Mouse (Mus musculus) kidney, embryonic 15.5 days (tissue): Measurements from ENCODE around the gene Nr6a1. TPM values are rescaled to one million over a fixed set of nuclear protein-coding genes. Genes with fewer than 3 reads are reported as not detected.

Experiments
- ATAC-seq: fragments of 200-750 bp; cut with Nextera tagmentation; replicated peaks from 2 replicates; pipeline ENCODE4 v1.8.0; 2017; ENCODE audit warnings: moderate TSS enrichment; ENCODE audit not compliant: low FRiP score
- H3K27ac ChIP-seq: fragments of 300-500 bp; sonication (generic); 2 replicates; pipeline ENCODE4 v1.5.1; 2015; ENCODE audit warnings: mild to moderate bottlenecking, inconsistent platforms
- H3K27me3 ChIP-seq: fragments of 300-500 bp; sonication (generic); 2 replicates; pipeline ENCODE4 v1.6.1; 2015; ENCODE audit warnings: inconsistent platforms
- H3K36me3 ChIP-seq: fragments of 300-500 bp; sonication (generic); 2 replicates; pipeline ENCODE4 v1.6.1; 2015; ENCODE audit warnings: inconsistent platforms
- H3K4me1 ChIP-seq: fragments of 300-500 bp; sonication (generic); 2 replicates; pipeline ENCODE4 v1.6.1; 2015; ENCODE audit warnings: inconsistent platforms
- H3K4me2 ChIP-seq: fragments of 300-500 bp; sonication (generic); 2 replicates; pipeline ENCODE4 v1.6.1; 2015; ENCODE audit warnings: moderate library complexity, mild to moderate bottlenecking, inconsistent platforms
- H3K4me3 ChIP-seq: fragments of 300-500 bp; sonication (generic); replicated peaks from 2 replicates; pipeline ENCODE4 v1.5.1; 2015; ENCODE audit warnings: mild to moderate bottlenecking, inconsistent platforms
- H3K9ac ChIP-seq: fragments of 300-500 bp; sonication (generic); 2 replicates; pipeline ENCODE4 v1.6.1; 2015; ENCODE audit warnings: mild to moderate bottlenecking, inconsistent platforms
- H3K9me3 ChIP-seq: fragments of 300-500 bp; sonication (generic); replicated peaks from 2 replicates; pipeline ENCODE4 v1.6.1; 2016; ENCODE audit warnings: inconsistent platforms
- WGBS: fragments of 180-500 bp; shearing (Covaris S2); methylation state at CpG from one replicate; pipeline ENCODE4 v1.1.7; 2015; ENCODE audit warnings: mixed read lengths; 5-methylcytosine and 5-hydroxymethylcytosine counted together
- polyA plus RNA-seq: library from polyadenylated mRNA; unstranded; fragments of >200 nt; fragmentation: Nextera tagmentation; extraction: Ambion mirVana; gene quantifications from 2 replicates; pipeline ENCODE4 v1.2.1, GENCODE M21; 2015

Nr6a1 gene
- polyA plus RNA-seq, 1 experiment from 2014 or later, result 1.1 TPM

DNA sequence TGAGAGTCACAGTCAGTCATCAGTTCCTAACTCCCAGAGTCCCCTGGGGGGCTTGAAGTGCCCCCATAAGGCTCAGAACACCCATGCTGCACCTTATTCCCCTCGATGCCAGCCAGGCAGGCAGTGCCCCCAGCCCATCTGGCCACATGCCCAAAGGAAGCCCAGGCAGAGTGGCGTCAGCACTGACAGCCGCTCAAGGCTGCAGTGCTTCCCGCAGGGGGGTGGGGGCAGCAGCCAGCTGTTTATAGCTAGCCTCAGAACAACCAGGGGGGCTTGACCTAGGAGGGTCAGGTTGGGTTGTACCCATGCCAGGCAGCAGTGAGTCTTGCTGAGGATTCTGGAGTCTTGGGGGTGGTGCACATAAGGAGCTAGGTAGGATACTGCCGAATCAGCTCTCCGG, 220.8 kb downstream of the Nr6a1 start:
- Histone ChIP-seq H3K36me3 (no peaks in the 10 kb centered on the region), H3K27ac (no peak overlapping the region), H3K4me3 (no peak overlapping the region), H3K9me3 (no peaks in the 10 kb centered on the region), H3K4me1 (peaks cover 24% of the 10 kb centered on the region), H3K9ac (no peak overlapping the region), H3K4me2 (no peak overlapping the region), H3K27me3 (peaks cover 79% of the 10 kb centered on the region)
- 41% methylated on average over 6 of the region's 6 CpGs for WGBS
- no peak for ATAC-seq

DNA sequence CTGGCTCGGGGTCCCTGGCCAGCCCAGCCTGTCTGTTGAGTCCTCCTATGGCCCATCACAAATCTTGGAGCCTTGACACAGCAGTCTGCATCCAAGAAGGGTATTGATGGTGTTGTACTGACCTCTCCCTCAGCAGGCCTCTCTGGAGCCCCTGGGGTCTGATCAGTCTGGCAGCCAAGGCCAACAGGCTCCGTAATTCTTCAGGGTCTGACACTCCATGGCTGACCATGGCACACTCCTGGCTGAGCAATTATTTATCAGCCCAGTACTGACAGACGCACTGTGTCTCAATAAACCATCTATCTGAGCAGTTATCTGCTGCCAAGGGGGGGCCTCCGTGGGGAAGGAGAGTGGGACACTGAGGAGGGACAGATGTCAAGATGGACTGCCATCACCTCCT, 222.5 kb downstream of the Nr6a1 start:
- ATAC-seq, result no peak
- no peak overlapping the region for H3K9ac ChIP-seq
- H3K9me3 ChIP-seq, result no peaks in the 10 kb centered on the region
- no peak overlapping the region for H3K27ac ChIP-seq
- peaks cover 10% of the 10 kb centered on the region; the same call in 1 of the 2 replicates for H3K4me1 ChIP-seq
- no peaks in the 10 kb centered on the region for H3K36me3 ChIP-seq
- peaks cover 64% of the 10 kb centered on the region for H3K27me3 ChIP-seq
- no peak overlapping the region for H3K4me3 ChIP-seq
- WGBS, result 36% methylated on average over 4 of the region's 4 CpGs
- H3K4me2 ChIP-seq, result no peak overlapping the region

DNA sequence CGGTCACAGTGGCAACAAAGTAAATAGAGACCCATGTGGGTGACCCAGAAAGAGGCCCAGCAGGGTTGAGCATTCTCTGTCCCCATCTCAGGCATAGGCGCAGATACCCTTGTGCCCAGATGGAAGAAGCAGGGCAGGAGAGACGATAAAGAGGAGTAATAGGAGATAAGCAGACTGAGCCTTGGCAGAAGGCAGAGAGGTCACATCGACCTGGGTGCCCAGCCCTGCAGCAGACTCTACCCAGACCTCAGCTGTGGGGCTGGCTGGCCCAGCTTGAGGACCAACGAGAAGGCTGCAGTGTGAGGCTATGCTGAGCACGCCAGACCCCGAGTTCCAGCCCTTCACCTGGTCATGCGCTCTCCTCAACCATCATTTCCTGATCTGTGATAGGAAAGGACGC, 223.2 kb downstream of the Nr6a1 start:
- no peak for ATAC-seq
- Histone ChIP-seq H3K27me3 (peaks cover 64% of the 10 kb centered on the region), H3K4me1 (peaks cover 6% of the 10 kb centered on the region; the same call in 1 of the 2 replicates), H3K36me3 (no peaks in the 10 kb centered on the region), H3K4me3 (no peak overlapping the region), H3K9me3 (no peaks in the 10 kb centered on the region), H3K4me2 (no peak overlapping the region), H3K27ac (no peak overlapping the region), H3K9ac (no peak overlapping the region)
- WGBS, result 79% methylated on average over 9 of the region's 9 CpGs

DNA sequence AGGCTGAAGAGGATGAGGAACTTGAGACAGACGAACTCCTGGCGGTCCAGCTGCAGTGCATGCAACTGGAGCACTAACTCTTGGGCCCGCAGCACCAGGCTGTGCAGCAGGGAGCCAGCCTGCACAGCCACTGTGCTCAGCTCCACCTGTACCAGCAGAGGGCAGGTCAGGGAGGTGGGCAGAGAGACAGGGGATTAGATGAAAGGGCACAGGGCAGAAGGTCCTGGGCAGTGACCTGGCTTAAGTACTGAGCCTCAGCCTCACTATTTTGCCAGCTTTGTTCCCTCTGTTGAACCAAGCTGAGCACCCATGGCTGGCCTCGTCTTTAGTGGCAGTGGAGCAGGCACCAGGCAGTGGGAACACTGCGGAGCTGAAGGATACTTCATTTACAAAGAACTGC, 227.3 kb downstream of the Nr6a1 start:
- Histone ChIP-seq H3K27ac (no peak overlapping the region), H3K4me2 (no peak overlapping the region), H3K4me1 (no peaks in the 10 kb centered on the region), H3K36me3 (no peaks in the 10 kb centered on the region), H3K4me3 (no peak overlapping the region), H3K27me3 (peaks cover 38% of the 10 kb centered on the region), H3K9me3 (no peaks in the 10 kb centered on the region), H3K9ac (no peak overlapping the region)
- no peak for ATAC-seq
- WGBS, result 62% methylated on average over 5 of the region's 5 CpGs

DNA sequence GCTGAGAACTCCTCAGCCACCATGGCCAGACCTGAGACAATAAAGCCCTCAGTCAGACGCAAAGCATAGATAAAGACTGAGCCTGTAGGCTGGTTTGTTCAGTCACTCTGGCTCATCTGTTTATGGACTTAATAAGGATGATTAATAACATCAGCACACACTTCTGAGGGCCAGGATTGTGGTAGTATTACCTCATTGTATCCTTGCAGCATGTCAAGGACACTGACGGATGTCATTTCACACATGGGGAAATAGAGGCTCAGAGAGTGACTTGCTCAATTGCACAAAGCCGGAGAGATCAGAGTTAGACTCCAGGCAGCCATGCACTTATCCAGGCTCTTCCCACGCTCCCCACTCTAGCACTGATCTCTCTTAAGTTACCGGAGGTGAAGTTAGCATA, 228.9 kb downstream of the Nr6a1 start:
- Histone ChIP-seq H3K27me3 (peaks cover 26% of the 10 kb centered on the region), H3K9me3 (no peaks in the 10 kb centered on the region), H3K36me3 (no peaks in the 10 kb centered on the region), H3K4me3 (no peak overlapping the region), H3K4me2 (no peak overlapping the region), H3K9ac (no peak overlapping the region), H3K4me1 (no peaks in the 10 kb centered on the region), H3K27ac (no peak overlapping the region)
- no peak for ATAC-seq
- WGBS, result 86% methylated on average over 5 of the region's 5 CpGs

DNA sequence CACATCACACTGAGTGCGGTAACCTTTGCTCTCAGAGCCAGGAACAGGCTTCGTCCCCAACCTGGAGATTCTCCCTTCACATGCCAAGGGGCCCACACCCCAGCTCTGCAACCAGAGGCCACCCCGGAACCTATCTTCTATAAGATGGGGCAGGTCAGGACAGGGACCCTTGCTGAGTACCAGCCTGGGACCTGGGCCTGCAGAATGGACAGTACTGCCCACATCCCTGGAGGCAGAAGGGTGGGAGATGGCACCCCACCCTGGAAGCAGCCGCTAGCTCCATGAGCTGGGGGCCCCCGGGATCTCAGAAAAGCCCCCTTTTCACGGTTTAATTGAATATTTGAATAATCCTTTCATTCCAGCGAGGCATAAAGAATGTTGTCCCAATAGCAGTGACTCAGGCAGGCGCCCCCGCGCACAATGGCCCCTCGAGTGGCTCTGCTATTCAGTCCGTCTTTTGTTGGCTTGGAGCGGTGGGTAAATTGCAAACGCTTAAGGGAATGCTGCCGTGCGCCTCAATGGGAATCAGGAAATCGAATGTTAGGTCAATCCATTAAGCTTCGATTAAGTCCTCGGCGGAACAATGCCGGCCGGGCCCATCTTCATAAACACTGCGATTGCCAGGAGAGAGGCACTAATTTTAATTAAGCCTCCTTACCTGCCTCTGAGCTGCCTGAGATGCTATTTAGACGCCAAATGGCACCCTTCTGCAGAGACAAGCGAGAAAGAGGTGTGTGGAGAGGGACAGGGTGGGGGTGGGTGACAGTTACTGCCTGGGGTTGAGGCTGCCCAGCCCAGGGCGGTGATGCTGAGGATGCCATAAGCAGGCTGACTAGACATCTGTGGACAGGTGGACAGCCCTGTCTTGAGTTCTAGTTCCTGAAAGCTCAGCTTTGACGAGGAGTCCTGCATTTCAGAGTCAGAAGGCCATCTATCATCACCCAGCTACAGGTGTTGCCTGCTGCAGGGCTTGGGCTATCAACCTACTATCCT, 230.1 kb downstream of the Nr6a1 start:
- Histone ChIP-seq H3K9ac (no peak overlapping the region), H3K27ac (no peak overlapping the region), H3K4me2 (no peak overlapping the region), H3K4me3 (no peak overlapping the region), H3K36me3 (no peaks in the 10 kb centered on the region), H3K27me3 (peaks cover 26% of the 10 kb centered on the region), H3K9me3 (no peaks in the 10 kb centered on the region), H3K4me1 (no peaks in the 10 kb centered on the region)
- no peak for ATAC-seq
- 58% methylated on average over 27 of the region's 27 CpGs for WGBS

DNA sequence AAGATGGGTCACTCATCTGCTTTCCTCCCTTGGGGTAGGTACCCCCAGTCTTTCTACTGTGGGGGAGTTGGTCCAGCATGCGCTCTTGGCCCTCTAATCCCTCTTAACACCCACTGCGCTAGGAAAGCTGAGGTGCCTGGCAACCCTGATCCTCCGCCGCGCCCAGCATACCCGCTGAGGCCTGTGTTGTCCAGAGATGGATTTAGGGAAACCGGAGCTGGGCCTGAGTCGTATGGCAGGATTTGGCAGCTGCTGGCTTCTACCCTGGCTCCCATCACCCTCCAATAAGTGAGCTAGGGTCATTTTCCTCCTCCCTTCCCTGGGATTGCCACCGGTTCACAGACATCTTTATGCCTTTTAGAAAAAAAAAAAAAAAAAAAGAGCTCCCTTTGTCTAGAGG, 231.7 kb downstream of the Nr6a1 start:
- no peaks in the 10 kb centered on the region for H3K4me1 ChIP-seq
- no peak for ATAC-seq
- H3K9ac ChIP-seq, result no peak overlapping the region
- H3K36me3 ChIP-seq, result no peaks in the 10 kb centered on the region
- 68% methylated on average over 9 of the region's 9 CpGs for WGBS
- no peaks in the 10 kb centered on the region for H3K9me3 ChIP-seq
- H3K4me2 ChIP-seq, result no peak overlapping the region
- no peak overlapping the region for H3K27ac ChIP-seq
- H3K4me3 ChIP-seq, result no peak overlapping the region
- H3K27me3 ChIP-seq, result peaks cover 24% of the 10 kb centered on the region

DNA sequence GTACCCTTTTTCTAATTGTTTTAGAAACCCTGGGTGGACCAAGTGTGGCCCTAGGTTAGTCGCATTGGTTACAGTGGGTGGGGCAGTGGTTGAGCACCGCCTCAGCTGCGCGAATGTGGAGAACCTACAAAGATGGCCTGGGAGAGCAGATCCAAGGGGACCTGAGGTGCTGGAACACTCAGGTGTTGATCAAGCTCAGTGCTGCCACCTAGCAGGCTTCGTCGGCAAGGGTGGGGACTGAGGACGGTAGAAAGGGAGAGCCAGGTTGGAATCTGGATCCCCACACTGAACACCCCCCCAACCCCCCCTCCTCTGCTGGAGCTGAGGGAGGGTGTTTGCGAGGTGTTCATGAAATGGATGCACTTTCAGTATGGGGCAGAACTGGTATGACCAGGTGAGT, 235.9 kb downstream of the Nr6a1 start:
- H3K36me3 ChIP-seq, result no peaks in the 10 kb centered on the region
- H3K4me1 ChIP-seq, result peaks cover 10% of the 10 kb centered on the region
- H3K4me2 ChIP-seq, result no peak overlapping the region
- WGBS, result 16% methylated on average over 8 of the region's 8 CpGs
- no peak for ATAC-seq
- H3K4me3 ChIP-seq, result no peak overlapping the region
- no peaks in the 10 kb centered on the region for H3K9me3 ChIP-seq
- no peak overlapping the region for H3K27ac ChIP-seq
- H3K9ac ChIP-seq, result no peak overlapping the region
- peaks cover 32% of the 10 kb centered on the region for H3K27me3 ChIP-seq

DNA sequence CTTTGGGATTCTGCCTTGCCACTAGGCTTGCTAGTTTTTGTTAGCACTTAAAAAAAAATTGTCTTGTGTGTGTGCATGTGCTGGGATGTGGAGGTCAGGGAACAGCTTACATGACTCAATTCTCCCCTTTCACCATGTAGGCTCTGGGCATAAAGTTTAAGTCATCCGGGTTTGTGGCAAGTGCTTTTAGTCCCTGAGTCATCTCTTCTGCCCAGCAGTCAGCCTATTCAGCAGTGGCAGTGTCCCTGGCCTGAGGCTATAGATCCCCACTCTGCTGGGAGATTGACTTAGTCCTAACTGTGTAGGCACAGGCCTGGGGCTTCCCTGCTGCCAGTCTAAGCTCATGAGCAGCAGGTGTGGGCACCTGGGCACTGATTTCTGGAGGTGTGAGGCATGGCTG, 237.6 kb downstream of the Nr6a1 start:
- peaks cover 29% of the 10 kb centered on the region for H3K27me3 ChIP-seq
- H3K27ac ChIP-seq, result no peak overlapping the region
- H3K4me1 ChIP-seq, result peaks cover 10% of the 10 kb centered on the region
- no peak overlapping the region for H3K4me2 ChIP-seq
- no peaks in the 10 kb centered on the region for H3K36me3 ChIP-seq
- H3K4me3 ChIP-seq, result no peak overlapping the region
- no peaks in the 10 kb centered on the region for H3K9me3 ChIP-seq
- H3K9ac ChIP-seq, result no peak overlapping the region
- ATAC-seq, result no peak
- WGBS, result 52% methylated on average over 1 of the region's 1 CpGs

DNA sequence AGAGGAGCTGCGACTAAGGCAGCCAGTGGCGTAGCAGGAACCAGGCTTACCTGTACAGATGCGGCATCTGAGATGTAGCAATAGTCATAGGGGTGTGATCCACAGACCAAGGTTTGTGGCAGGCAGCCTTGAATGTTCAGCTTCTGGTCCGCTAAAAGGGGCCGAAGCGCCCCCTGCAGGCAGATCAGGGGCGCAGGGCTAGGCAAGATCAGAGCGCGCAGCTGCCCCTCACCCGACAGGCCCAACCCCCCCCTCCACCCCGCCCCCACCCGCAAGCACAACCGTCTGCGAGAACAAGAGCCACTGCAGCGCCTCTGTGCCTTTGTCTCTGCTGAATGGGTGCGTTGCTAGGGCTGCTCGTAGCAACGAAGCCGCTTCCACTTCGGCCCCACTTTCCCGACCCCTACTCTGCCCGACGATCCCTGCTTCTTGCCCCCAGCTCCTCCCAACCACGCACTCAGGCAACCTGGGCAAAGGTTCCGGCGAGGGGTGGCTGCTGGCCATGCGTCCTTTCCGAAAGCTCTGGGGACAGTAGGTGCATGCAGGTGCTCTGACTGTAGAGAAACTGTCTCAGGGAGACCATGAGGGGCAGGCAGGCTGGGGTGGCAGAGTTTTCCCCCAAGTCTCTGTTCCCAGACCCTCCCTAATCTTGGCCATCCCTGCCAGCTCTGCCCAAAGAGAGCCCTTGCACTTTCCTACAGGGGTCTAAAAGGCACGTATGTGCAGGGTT, 238.5 kb downstream of the Nr6a1 start:
- Histone ChIP-seq H3K27me3 (peaks cover 29% of the 10 kb centered on the region), H3K27ac (no peak overlapping the region), H3K9me3 (no peaks in the 10 kb centered on the region), H3K4me3 (peak overlapping the region; percentile 39), H3K9ac (peak overlapping the region; percentile 17; the same call in 1 of the 2 replicates), H3K4me1 (peaks cover 10% of the 10 kb centered on the region), H3K36me3 (no peaks in the 10 kb centered on the region), H3K4me2 (peak overlapping the region; percentile 68)
- peak; percentile 41; the same call in 1 of the 2 replicates for ATAC-seq
- WGBS, result 6% methylated on average over 29 of the region's 29 CpGs

DNA sequence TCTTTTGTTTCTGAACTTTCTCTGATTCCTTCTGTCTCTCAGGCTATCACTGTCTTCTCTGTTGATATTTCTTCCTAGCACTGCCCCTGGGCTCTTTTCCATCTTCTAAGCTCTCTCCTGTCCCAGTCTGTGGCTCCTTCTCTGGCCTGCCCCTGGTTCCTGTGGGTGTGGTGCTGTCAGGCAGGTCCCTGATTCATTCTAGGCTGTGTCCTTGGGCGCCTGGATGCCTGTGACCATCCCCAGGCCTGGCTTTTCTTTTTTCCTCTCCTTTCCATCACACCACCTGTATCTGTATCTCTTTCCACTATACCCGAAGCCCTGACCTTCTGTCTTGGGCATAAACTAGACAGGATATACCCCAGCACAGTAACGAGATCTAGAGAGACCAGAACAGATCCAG, 241.7 kb downstream of the Nr6a1 start:
- no peak for ATAC-seq
- no peak overlapping the region for H3K27ac ChIP-seq
- H3K4me1 ChIP-seq, result peaks cover 10% of the 10 kb centered on the region
- H3K9me3 ChIP-seq, result no peaks in the 10 kb centered on the region
- no peaks in the 10 kb centered on the region for H3K36me3 ChIP-seq
- H3K4me3 ChIP-seq, result no peak overlapping the region
- WGBS, result 67% methylated on average over 3 of the region's 3 CpGs
- peaks cover 29% of the 10 kb centered on the region for H3K27me3 ChIP-seq
- no peak overlapping the region for H3K9ac ChIP-seq
- H3K4me2 ChIP-seq, result no peak overlapping the region

DNA sequence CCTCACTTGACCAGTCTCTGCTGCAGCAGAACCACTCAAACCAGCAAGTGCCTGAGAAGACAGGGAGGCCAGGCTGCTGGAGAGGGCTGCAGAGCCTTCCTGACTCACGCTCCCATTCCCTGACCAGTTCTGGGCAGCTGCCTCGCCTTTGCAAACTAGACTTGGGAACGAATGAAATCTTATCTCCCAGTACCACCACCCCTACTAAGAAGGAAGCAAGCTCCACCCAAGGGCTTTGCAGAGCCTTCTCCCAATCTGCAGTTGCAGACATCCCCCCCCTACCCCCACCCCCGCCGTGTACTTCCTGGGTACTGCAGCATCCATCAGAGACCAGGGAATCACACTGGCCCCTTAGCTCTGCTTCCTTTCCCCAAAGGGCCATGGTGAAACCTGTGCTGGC, 244.4 kb downstream of the Nr6a1 start:
- no peak overlapping the region for H3K4me2 ChIP-seq
- no peak overlapping the region for H3K4me3 ChIP-seq
- H3K9me3 ChIP-seq, result no peaks in the 10 kb centered on the region
- WGBS, result 71% methylated on average over 5 of the region's 5 CpGs
- no peaks in the 10 kb centered on the region; the same call in 1 of the 2 replicates for H3K4me1 ChIP-seq
- no peak overlapping the region for H3K9ac ChIP-seq
- no peak overlapping the region for H3K27ac ChIP-seq
- no peak for ATAC-seq
- H3K36me3 ChIP-seq, result no peaks in the 10 kb centered on the region
- peaks cover 7% of the 10 kb centered on the region; the same call in 1 of the 2 replicates for H3K27me3 ChIP-seq
